Mouse (Mus musculus): Measurements from ENCODE around the gene Sh3gl3.

- TF ChIP-seq GATA1 (IDR thresholded peaks at IDR 0.05; ENCODE audit: borderline replicate concordance, low read length) (no peak), FLI1 (IDR thresholded peaks at IDR 0.05; ENCODE audit: low read length) (no peak)
Measured at GRCm38 (mm10) chr7:82248953-82249695, 75.5 kb downstream of the Sh3gl3 start.

Data from megakaryocyte, embryonic 14.5 days (primary cell).